Mouse (Mus musculus): ENCODE measurements at regions not wholly inside any gene's neighbourhood (a gene's known extent, or its start where the extent isn't known, plus 50 kb on each side); places are given as distances from the start of the nearest gene placed in this dataset.
A peak's percentile ranks its signal among the peaks of the same experiment; 100 is the strongest.

GRCm38 (mm10) chr11:89165278-89165677, 91.6 kb downstream of the Gm525 start:
- peak; percentile 28; the same call in 1 of the 2 replicates for ATAC-seq (ENCODE audit: extremely low read depth, insufficient number of reproducible peaks, low FRiP score, poor library complexity, severe bottlenecking)

- no peak for ATAC-seq (ENCODE audit: extremely low read depth, insufficient number of reproducible peaks, low FRiP score, poor library complexity, severe bottlenecking)
Measured at GRCm38 (mm10) chr11:89153466-89154406, 80.1 kb downstream of the Gm525 start.

GRCm38 (mm10) chr11:89147990-89148389, 74.3 kb downstream of the Gm525 start:
- no peak for ATAC-seq (ENCODE audit: extremely low read depth, insufficient number of reproducible peaks, low FRiP score, poor library complexity, severe bottlenecking)

GRCm38 (mm10) chr11:89145281-89145945, 71.8 kb downstream of the Gm525 start:
- no peak for ATAC-seq (ENCODE audit: extremely low read depth, insufficient number of reproducible peaks, low FRiP score, poor library complexity, severe bottlenecking)

- no peak for ATAC-seq (ENCODE audit: extremely low read depth, insufficient number of reproducible peaks, low FRiP score, poor library complexity, severe bottlenecking)
Measured at GRCm38 (mm10) chr11:89142527-89143154, 69.0 kb downstream of the Gm525 start.
